Mouse (Mus musculus): Measurements from ENCODE around the gene Gm45062.

Gm45062 gene

GRCm38 (mm10) chr6:8367675-8368074 lies 108.4 kb downstream of the Gm45062 start:
- DNase-seq (ENCODE audit: low read depth in 1 of 2, low spot score in 2 of 2), result no peak

DNA sequence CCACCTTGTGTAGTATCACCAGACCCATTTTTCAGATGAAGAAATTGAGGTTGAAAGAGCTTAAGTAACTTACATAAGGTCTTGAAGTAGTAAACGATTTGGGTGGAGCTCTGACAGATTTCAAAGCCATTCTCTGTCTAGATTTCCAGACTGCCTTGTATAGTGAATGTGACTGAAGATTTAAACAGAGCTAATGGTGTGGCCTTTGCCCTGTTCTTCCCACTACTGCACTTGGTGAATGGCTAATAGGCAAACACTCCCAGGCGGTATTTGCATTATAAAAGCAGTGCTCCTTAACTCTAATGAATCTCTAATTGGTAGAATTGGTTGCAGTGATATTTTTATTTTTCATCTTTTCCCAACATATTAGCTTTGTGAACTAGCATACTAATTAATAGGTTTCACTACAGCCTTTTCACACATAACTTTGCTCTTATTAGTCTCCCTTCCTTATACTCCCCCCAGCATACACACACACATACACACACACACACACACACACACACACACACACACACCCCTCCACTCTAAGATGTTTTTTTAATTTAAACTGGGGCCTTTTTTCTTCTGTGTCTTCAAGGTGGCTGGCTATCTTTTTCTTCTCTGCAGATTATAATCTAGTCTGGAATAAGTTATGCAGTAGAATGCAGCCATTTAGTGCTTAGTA lies 109.1 kb downstream of the Gm45062 start:
- DNase-seq (ENCODE audit: low read depth in 1 of 2, low spot score in 2 of 2), result no peak

DNA sequence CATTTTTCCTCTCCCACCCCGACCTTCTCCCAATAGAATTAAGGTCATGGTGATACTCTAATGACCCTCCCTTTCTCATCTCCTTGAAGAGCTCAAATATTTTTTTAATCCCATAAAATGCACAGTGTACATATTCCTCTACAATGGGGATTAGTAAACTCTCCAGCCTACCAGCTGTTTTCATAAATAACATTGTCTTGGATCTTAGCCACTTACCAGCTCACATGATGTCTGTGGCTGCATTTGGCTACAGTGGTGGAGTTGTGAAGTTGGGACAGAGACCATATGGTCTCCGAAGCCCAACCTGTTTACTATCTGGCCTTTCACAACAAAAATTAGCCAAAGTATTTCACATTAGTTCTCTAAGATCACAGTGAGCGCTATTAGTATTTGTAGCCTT lies 111.4 kb downstream of the Gm45062 start:
- DNase-seq (ENCODE audit: low read depth in 1 of 2, low spot score in 2 of 2), result no peak

GRCm38 (mm10) chr6:8373051-8373450 lies 113.8 kb downstream of the Gm45062 start:
- DNase-seq (ENCODE audit: low read depth in 1 of 2, low spot score in 2 of 2), result no peak

DNA sequence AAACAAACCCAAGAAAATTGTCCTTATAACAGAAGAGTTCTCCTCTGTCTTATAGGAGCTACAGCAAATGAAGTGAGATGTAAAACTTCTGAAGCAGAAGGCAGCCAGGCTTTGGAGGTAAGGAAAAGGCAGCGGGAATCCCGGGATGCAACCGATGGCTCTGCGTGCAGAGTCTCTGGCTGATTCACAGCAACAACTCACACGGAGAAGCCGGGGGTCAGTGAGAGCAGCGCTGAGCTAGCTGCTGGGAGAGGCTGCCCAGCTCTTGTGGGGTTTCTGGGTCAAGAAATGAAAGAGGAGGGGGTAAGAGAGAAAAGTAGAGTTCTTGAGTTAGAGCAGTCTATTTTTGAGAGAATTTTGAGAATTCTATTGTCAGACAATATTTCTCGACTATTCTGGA lies 114.6 kb downstream of the Gm45062 start:
- DNase-seq (ENCODE audit: low read depth in 1 of 2, low spot score in 2 of 2), result no peak

GRCm38 (mm10) chr6:8374290-8374689 lies 115.0 kb downstream of the Gm45062 start:
- no peak for DNase-seq (ENCODE audit: low read depth in 1 of 2, low spot score in 2 of 2)

DNA sequence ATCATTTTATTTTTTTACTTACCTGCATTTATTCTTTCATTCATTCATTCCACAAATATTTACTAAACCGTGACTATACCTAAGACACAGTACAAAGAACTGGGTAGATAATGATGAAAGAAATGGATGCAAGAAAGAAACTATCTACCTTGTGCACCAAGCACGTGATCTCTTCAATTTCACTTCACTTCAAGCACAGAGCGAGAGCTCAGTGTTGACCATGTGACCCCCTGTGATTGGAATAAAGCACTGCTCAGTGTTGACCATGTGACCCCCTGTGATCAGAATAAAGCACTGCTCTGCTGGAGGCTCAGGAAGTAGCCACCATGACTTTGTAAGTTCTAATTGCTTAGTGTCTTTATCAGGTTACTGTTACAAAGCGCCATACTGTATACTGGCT lies 115.5 kb downstream of the Gm45062 start:
- no peak for DNase-seq (ENCODE audit: low read depth in 1 of 2, low spot score in 2 of 2)

GRCm38 (mm10) chr6:8376351-8376750 lies 117.1 kb downstream of the Gm45062 start:
- DNase-seq (ENCODE audit: low read depth in 1 of 2, low spot score in 2 of 2), result no peak

GRCm38 (mm10) chr6:8377667-8378066 lies 118.4 kb downstream of the Gm45062 start:
- no peak for DNase-seq (ENCODE audit: low read depth in 1 of 2, low spot score in 2 of 2)

- no peak for DNase-seq (ENCODE audit: low read depth in 1 of 2, low spot score in 2 of 2)
Observed at GRCm38 (mm10) chr6:8389307-8389706, 130.1 kb downstream of the Gm45062 start.

DNA sequence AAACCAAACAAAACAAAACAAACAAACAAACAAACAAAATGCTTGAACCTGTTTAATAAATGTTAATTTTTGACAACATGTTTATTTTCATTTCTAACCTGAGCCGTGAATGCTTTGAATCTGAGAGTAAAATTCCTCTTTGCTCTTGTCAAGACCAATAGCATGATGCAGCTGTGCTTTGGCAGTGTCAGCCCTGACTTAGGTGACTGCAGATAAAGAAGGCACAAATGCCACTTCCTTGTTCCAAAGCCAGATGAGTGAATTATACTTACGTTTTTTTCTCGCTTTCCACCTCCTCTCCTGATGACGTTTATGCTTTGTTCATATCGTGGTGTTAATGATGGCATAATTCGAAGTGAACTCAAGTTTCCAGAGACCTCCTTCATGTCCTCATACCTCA lies 131.0 kb downstream of the Gm45062 start:
- DNase-seq (ENCODE audit: low read depth in 1 of 2, low spot score in 2 of 2), result no peak

GRCm38 (mm10) chr6:8390935-8391334 lies 131.7 kb downstream of the Gm45062 start:
- no peak for DNase-seq (ENCODE audit: low read depth in 1 of 2, low spot score in 2 of 2)

GRCm38 (mm10) chr6:8393029-8393428 lies 133.8 kb downstream of the Gm45062 start:
- DNase-seq (ENCODE audit: low read depth in 1 of 2, low spot score in 2 of 2), result no peak

GRCm38 (mm10) chr6:8394044-8394443 lies 134.8 kb downstream of the Gm45062 start:
- no peak for DNase-seq (ENCODE audit: low read depth in 1 of 2, low spot score in 2 of 2)

DNA sequence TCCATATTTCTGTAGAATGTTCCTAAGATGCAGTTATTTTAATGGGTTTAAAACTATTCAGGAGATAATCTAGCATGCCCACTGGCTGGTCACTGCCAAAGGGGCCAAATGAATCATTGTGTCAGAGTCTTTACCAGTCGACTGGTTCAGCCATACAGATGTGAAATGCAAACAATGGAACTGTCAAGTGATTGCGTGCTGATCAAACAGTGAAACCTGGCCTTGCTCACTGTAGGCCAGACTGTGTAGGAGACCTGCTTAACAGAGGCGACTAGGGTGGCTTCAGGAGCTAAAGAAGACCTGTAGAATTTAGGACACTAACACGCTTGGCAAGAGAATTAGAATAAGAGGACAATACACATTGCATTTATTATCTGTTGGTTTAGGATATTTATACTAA lies 135.8 kb downstream of the Gm45062 start:
- no peak for DNase-seq (ENCODE audit: low read depth in 1 of 2, low spot score in 2 of 2)

DNA sequence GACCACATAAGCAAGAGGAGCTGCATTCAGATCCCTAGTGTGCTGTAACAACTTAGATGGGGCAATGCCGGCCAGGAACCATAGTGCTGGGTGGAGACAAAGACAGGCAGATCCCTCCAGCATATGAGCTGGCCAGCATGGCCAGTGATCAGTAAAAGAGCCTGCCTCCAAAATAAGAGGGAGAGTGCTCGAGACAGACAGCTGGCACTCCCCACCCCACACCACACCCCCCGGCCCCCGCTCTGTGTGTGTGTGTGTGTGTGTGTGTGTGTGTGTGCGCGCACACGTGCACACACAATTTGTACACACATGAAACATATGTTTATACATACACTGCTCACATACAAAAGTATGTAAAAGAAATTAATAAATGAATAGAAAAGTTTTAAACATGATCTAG lies 138.0 kb downstream of the Gm45062 start:
- no peak for DNase-seq (ENCODE audit: low read depth in 1 of 2, low spot score in 2 of 2)

- no peak for DNase-seq (ENCODE audit: low read depth in 1 of 2, low spot score in 2 of 2)
Observed at GRCm38 (mm10) chr6:8399710-8400109, 140.5 kb downstream of the Gm45062 start.

- no peak for DNase-seq (ENCODE audit: low read depth in 1 of 2, low spot score in 2 of 2)
Observed at GRCm38 (mm10) chr6:8403127-8403526, 143.9 kb downstream of the Gm45062 start.

DNA sequence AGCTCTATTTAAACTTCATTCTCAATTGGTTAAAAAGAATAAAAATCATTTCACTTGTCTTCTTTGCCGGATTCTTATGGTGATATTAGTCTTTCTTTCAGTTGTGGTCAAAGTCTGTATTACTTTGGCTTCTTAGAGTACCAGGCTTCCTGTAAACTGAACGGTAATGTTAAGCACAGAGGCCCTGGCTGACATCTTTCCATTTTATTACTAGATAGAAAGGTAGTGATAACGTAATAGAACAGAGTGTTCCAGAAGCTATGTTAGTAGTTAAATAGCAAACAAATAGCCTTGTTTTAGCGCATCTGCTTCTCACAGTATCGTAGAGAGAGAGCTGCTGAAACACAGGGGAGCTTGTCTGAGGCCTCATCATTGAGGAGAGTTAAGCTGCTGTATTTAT lies 146.6 kb downstream of the Gm45062 start:
- no peak for DNase-seq (ENCODE audit: low read depth in 1 of 2, low spot score in 2 of 2)

DNA sequence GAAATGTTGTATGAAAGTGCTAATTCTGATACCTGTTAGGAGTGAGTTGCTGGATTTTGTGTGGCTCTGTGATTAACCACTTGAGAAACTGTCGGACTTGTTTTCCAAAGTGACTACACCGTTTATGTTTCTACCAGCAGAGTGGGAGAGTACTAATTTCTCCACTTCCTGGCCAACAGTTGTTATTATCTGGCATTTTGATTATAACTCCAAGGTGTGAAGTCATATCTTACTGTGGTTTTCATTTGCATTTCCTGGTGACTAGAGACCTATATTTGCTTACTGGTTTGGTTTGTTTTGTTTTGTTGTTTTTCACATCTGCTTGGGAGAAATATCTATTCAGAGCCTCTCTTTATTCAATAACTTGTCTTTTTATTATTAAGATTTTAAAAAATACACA lies 149.1 kb downstream of the Gm45062 start:
- no peak for DNase-seq (ENCODE audit: low read depth in 1 of 2, low spot score in 2 of 2)

DNA sequence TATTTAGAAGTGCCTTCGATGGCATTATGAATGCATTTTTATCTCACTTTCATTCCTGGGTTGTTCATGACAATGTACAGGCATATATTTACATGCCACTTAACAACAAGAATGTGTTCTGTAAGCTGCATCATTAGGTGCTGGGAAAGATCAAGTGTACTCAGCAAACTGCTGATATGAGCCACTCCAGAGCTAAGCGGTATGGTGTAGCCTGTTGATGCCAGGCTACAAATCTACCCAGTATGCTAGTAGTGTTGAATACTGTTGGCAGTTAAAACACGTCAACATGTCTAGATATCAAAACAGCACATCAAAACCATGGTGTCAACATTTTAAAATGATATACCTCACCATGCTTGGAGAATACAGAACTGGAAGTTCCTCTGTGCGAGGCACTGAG lies 150.6 kb downstream of the Gm45062 start:
- no peak for DNase-seq (ENCODE audit: low read depth in 1 of 2, low spot score in 2 of 2)

DNA sequence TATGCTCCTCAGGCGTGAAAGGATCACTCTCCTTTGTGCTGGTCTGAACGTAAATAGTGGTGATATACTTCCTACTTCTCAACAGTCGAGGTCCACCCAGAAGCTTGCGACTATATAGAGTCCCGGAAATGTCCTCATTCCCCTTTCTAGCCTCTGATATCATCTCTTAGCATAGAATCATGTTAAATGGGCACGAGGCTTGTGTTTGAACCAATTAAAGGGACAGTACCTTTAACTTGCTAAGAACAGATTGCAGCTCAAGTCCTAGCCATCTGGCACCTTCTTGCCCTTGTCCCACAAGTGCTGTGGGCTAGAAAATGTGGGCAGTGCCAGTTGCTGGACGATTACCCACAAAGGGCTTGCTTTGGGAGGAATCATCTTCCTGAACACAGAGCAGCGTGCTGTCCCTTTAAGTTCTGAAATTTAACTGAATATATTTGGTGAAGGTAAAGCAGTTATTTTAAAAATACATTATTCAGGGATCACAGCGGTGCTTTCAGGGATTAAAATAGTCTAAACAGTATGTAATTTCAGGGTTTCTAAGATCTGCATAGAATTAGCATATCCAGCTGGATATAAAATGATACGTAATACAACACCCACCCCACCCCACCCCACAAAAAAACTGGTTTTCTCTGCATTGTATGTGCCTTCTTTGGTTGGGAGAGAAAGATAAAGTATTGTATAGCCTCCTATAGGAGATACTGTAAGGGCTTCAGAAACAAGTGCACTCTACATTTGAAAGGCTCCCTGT lies 153.8 kb downstream of the Gm45062 start:
- DNase-seq (ENCODE audit: low read depth in 1 of 2, low spot score in 2 of 2), result no peak

DNA sequence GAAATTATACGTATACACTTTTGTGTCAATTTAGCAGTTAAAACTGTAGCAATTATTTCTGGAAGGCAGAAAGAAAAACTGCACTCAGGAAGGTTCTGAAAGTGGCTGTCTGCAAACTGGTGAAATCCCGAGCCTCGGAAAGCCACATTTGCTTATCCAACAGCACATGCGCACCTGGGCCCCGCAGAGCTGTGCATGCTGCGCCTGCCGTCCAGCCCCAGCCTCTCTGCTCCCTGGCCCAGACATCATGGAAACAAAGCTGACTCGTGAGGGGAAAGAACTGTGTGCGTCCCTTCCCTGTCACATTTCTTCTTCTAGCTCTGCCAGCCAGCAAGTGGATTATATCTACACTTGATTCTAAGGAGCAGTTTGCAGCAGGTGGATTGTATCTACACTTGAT lies 154.8 kb downstream of the Gm45062 start:
- no peak for DNase-seq (ENCODE audit: low read depth in 1 of 2, low spot score in 2 of 2)
